ENCODE assay signal across 12 mouse cellular contexts in genomic region chr3:34656813-34657700, GRCm38 (mm10). TPM values are rescaled to one million over a fixed set of nuclear protein-coding genes. Genes with fewer than 3 reads are reported as not detected.
DNase-seq lines count a peak whose midpoint lies in the region; ATAC-seq and TF ChIP-seq lines count a peak whose summit lies in the region.
"Had no signal": no experiment of that assay in that cellular context is flagged by ENCODE, and none has a peak within 500 bp of the region (broad histone marks: within the 10 kb centered on the region; RNA-seq: fewer than 3 reads in every experiment).

No protein-coding gene starts in this region.

- H3K36me3 ChIP-seq in ES-E14 (ENCODE audit: control insufficient read depth, insufficient read depth, low read length, poor library complexity, severe bottlenecking) = peaks cover 30% of the 10 kb centered on the region
- no peaks in the 10 kb centered on the region for H3K36me3 ChIP-seq in embryonic facial prominence, embryonic 10.5 days (replicated peaks)
- H3K36me3 ChIP-seq in hindbrain, embryonic 12.5 days = no peaks in the 10 kb centered on the region
- no peaks in the 10 kb centered on the region for H3K36me3 ChIP-seq in neural tube, embryonic 11.5 days (ENCODE audit: control insufficient read depth, insufficient read depth, low read length)
- H3K36me3 ChIP-seq in liver, embryonic 11.5 days (ENCODE audit: control insufficient read depth, insufficient read depth, low read length) = no peaks in the 10 kb centered on the region
- no peaks in the 10 kb centered on the region for H3K36me3 ChIP-seq in kidney, embryonic 16.5 days (ENCODE audit: insufficient read depth, low read length)
- H3K36me3 ChIP-seq: intestine, embryonic 15.5 days had no signal

- peak overlapping the region; percentile 51 for H3K4me2 ChIP-seq in hindbrain, embryonic 12.5 days (replicated peaks)
- H3K4me2 ChIP-seq in neural tube, embryonic 11.5 days (ENCODE audit: low read depth) = peak overlapping the region; percentile 63
- no peak overlapping the region for H3K4me2 ChIP-seq in liver, embryonic 11.5 days
- no peak overlapping the region for H3K4me2 ChIP-seq in kidney, embryonic 16.5 days (replicated peaks; ENCODE audit: low read depth, low read length)
- H3K4me2 ChIP-seq: intestine, embryonic 15.5 days had no signal

- 11% methylated on average over 23 of the region's 23 CpGs for WGBS in embryonic facial prominence, embryonic 10.5 days
- WGBS in hindbrain, embryonic 12.5 days = 6% methylated on average over 23 of the region's 23 CpGs
- 4% methylated on average over 23 of the region's 23 CpGs for WGBS in neural tube, embryonic 11.5 days
- 8% methylated on average over 23 of the region's 23 CpGs for WGBS in liver, embryonic 11.5 days
- WGBS in kidney, embryonic 16.5 days = 3% methylated on average over 23 of the region's 23 CpGs

- no peak for ATAC-seq in hindbrain, embryonic 12.5 days (ENCODE audit: low FRiP score)
- ATAC-seq in neural tube, embryonic 11.5 days (ENCODE audit: insufficient read depth, low FRiP score, low TSS enrichment) = no peak
- ATAC-seq in liver, embryonic 11.5 days (replicated peaks; ENCODE audit: low FRiP score) = no peak
- no peak for ATAC-seq in kidney, embryonic 16.5 days (ENCODE audit: low FRiP score, low TSS enrichment)
- ATAC-seq: intestine, embryonic 15.5 days had no signal

- H3K27me3 ChIP-seq in embryonic facial prominence, embryonic 10.5 days (replicated peaks; ENCODE audit: low read depth, poor library complexity, severe bottlenecking) = peaks cover 95% of the 10 kb centered on the region
- H3K27me3 ChIP-seq in hindbrain, embryonic 12.5 days = peaks cover 36% of the 10 kb centered on the region
- peaks cover 33% of the 10 kb centered on the region for H3K27me3 ChIP-seq in neural tube, embryonic 11.5 days (ENCODE audit: control insufficient read depth, insufficient read depth, low read length)
- H3K27me3 ChIP-seq in liver, embryonic 11.5 days (replicated peaks; ENCODE audit: control insufficient read depth, insufficient read depth, low read length) = peaks cover 98% of the 10 kb centered on the region
- H3K27me3 ChIP-seq in kidney, embryonic 16.5 days (ENCODE audit: insufficient read depth, low read length) = peaks cover 96% of the 10 kb centered on the region
- H3K27me3 ChIP-seq: CH12.LX had no signal

- in situ Hi-C loops in ES-E14 (cut with MboI; ENCODE audit: low sequenced_read_pairs in 2 of 2, unreplicated experiment in 2 of 2) = loop anchor here (5.0 to 25.0 kb wide), 2 partner anchors 90 to 105 kb away; no protein-coding TSS in a partner anchor

- H3K9ac ChIP-seq in ES-E14 (ENCODE audit: insufficient read depth, low read depth, low read length, poor library complexity, severe bottlenecking) = peak overlapping the region; percentile 54; the same call in 1 of the 2 replicates
- H3K9ac ChIP-seq in hindbrain, embryonic 12.5 days = peak overlapping the region; percentile 55
- peak overlapping the region; percentile 70 for H3K9ac ChIP-seq in neural tube, embryonic 11.5 days (ENCODE audit: low read length)
- H3K9ac ChIP-seq in liver, embryonic 11.5 days (ENCODE audit: low read depth, low read length) = no peak overlapping the region
- H3K9ac ChIP-seq in kidney, embryonic 16.5 days (replicated peaks; ENCODE audit: low read length) = no peak overlapping the region
- H3K9ac ChIP-seq: intestine, embryonic 15.5 days; liver, embryonic 14.5 days had no signal

- H3K4me1 ChIP-seq in ES-E14 (ENCODE audit: control insufficient read depth in 2 of 2, insufficient read depth in 2 of 2, low read length in 2 of 2, poor library complexity in 1 of 2) = peaks cover 11 to 14% of the 10 kb centered on the region in 2 experiments
- H3K4me1 ChIP-seq in embryonic facial prominence, embryonic 10.5 days = peaks cover 45% of the 10 kb centered on the region
- H3K4me1 ChIP-seq in hindbrain, embryonic 12.5 days = peaks cover 42% of the 10 kb centered on the region
- peaks cover 27% of the 10 kb centered on the region for H3K4me1 ChIP-seq in neural tube, embryonic 11.5 days (ENCODE audit: control insufficient read depth, insufficient read depth, low read length)
- no peaks in the 10 kb centered on the region for H3K4me1 ChIP-seq in liver, embryonic 11.5 days (replicated peaks; ENCODE audit: control insufficient read depth, insufficient read depth, low read length)
- H3K4me1 ChIP-seq in kidney, embryonic 16.5 days (ENCODE audit: insufficient read depth, low read length) = no peaks in the 10 kb centered on the region
- H3K4me1 ChIP-seq: intestine, embryonic 15.5 days had no signal

- no peaks in the 10 kb centered on the region for H3K9me3 ChIP-seq in ES-E14 (ENCODE audit: control insufficient read depth, insufficient read depth, low read depth, low read length)
- H3K9me3 ChIP-seq in embryonic facial prominence, embryonic 10.5 days = no peaks in the 10 kb centered on the region
- no peaks in the 10 kb centered on the region for H3K9me3 ChIP-seq in hindbrain, embryonic 12.5 days (replicated peaks)
- H3K9me3 ChIP-seq in neural tube, embryonic 11.5 days (ENCODE audit: control insufficient read depth, low read length) = no peaks in the 10 kb centered on the region
- H3K9me3 ChIP-seq in liver, embryonic 11.5 days (ENCODE audit: control insufficient read depth, low read length) = no peaks in the 10 kb centered on the region
- no peaks in the 10 kb centered on the region for H3K9me3 ChIP-seq in kidney, embryonic 16.5 days (ENCODE audit: low read length)
- H3K9me3 ChIP-seq: intestine, embryonic 15.5 days had no signal

- H3K27ac ChIP-seq in ES-E14 (ENCODE audit: insufficient read depth, low read depth, low read length, poor library complexity, severe bottlenecking) = no peak overlapping the region; the same call in 1 of the 2 replicates
- H3K27ac ChIP-seq in embryonic facial prominence, embryonic 10.5 days (replicated peaks) = peak overlapping the region; percentile 93
- peak overlapping the region; percentile 62 for H3K27ac ChIP-seq in hindbrain, embryonic 12.5 days
- peak overlapping the region; percentile 58 for H3K27ac ChIP-seq in neural tube, embryonic 11.5 days (ENCODE audit: low read depth, low read length)
- H3K27ac ChIP-seq in liver, embryonic 11.5 days (ENCODE audit: low read depth, low read length) = no peak overlapping the region
- no peak overlapping the region for H3K27ac ChIP-seq in kidney, embryonic 16.5 days (ENCODE audit: low read length)
- H3K27ac ChIP-seq: intestine, embryonic 15.5 days; liver, embryonic 14.5 days had no signal

- H3K4me3 ChIP-seq in ES-E14 (ENCODE audit: insufficient read depth in 1 of 2, low read depth in 1 of 2, low read length in 2 of 2, poor library complexity in 1 of 2, severe bottlenecking in 1 of 2) = peak overlapping the region; percentile 31 to 52
- peak overlapping the region; percentile 72 for H3K4me3 ChIP-seq in embryonic facial prominence, embryonic 10.5 days
- H3K4me3 ChIP-seq in hindbrain, embryonic 12.5 days = peak overlapping the region; percentile 40
- H3K4me3 ChIP-seq in neural tube, embryonic 11.5 days (ENCODE audit: low read depth, low read length) = peak overlapping the region; percentile 84
- no peak overlapping the region for H3K4me3 ChIP-seq in liver, embryonic 11.5 days (ENCODE audit: low read depth, low read length)
- no peak overlapping the region for H3K4me3 ChIP-seq in kidney, embryonic 16.5 days (ENCODE audit: low read length)
- H3K4me3 ChIP-seq: intestine, embryonic 15.5 days had no signal

- no peak for DNase-seq in ES-E14 (ENCODE audit: low read depth, low spot score)
- DNase-seq in embryonic facial prominence, embryonic 10.5 days (ENCODE audit: low spot score) = peak; percentile 35
- DNase-seq in neural tube, embryonic 11.5 days (ENCODE audit: low spot score) = peak; percentile 50
- DNase-seq in liver, embryonic 11.5 days (ENCODE audit: low spot score) = no peak
- no peak for DNase-seq in frontal cortex, postnatal 10 days (ENCODE audit: low spot score in 2 of 2)
- DNase-seq: retina, postnatal 1 day had no signal

TF ChIP-seq in ES-E14, 5 proteins besides CTCF, POLR2A, EP300 and RAD21:
- TF ChIP-seq CHD2 (IDR thresholded peaks at IDR 0.05; ENCODE audit: low read depth, low read length) = no peak
- TF ChIP-seq ZNF384 (IDR thresholded peaks at IDR 0.05; ENCODE audit: low read depth, low read length) = no peak
- no peak for TF ChIP-seq MAFK (IDR thresholded peaks at IDR 0.05; ENCODE audit: insufficient read depth, low read depth, low read length)
- TF ChIP-seq HCFC1 (IDR thresholded peaks at IDR 0.05; ENCODE audit: borderline replicate concordance, insufficient read depth, low read length) = no peak
- TF ChIP-seq ZC3H11A (IDR thresholded peaks at IDR 0.05; ENCODE audit: borderline replicate concordance, low read depth, low read length) = no peak

RNA-seq across cellular contexts. Expression of gene Sox2, which starts 6.9 kb away (rescaled TPM):
- 175 and 179 TPM in 2 replicates for total RNA-seq in ES-E14 (2012; rRNA removed)
- polyA plus RNA-seq in embryonic facial prominence, embryonic 10.5 days (2016; fragmentation: Nextera tagmentation; extraction: Ambion mirVana) = 12.2 and 16.1 TPM in 2 replicates
- polyA plus RNA-seq in hindbrain, embryonic 12.5 days (2016; fragmentation: Nextera tagmentation; extraction: Ambion mirVana) = 37.3 and 39.5 TPM in 2 replicates
- 32.5 and 36.8 TPM in 2 replicates for polyA plus RNA-seq in neural tube, embryonic 11.5 days (2014; fragmentation: Nextera tagmentation; extraction: Ambion mirVana)
- polyA plus RNA-seq in liver, embryonic 11.5 days (2014; fragmentation: Nextera tagmentation; extraction: Ambion mirVana) = 0.48 and 0.55 TPM in 2 replicates
- polyA plus RNA-seq in kidney, embryonic 16.5 days (2015; fragmentation: Nextera tagmentation; extraction: Ambion mirVana) = not detected in 2 replicates
- total RNA-seq: CH12.LX; megakaryocyte-erythroid progenitor cell, adult 5-6 weeks had no signal

Comparison
In these comparisons a context has a peak if more than half of its experiments do, and no peak if none do; other contexts are left out.
1. DNase-seq: peak in embryonic facial prominence, embryonic 10.5 days (single experiment) and neural tube, embryonic 11.5 days (single experiment); none in ES-E14 (single experiment), liver, embryonic 11.5 days (single experiment) and frontal cortex, postnatal 10 days (0 of 2).
2. H3K27ac ChIP-seq: peak in embryonic facial prominence, embryonic 10.5 days (single experiment), hindbrain, embryonic 12.5 days (single experiment) and neural tube, embryonic 11.5 days (single experiment); none in ES-E14 (single experiment), liver, embryonic 11.5 days (single experiment) and kidney, embryonic 16.5 days (single experiment).
3. H3K4me3 ChIP-seq: peak in ES-E14 (2 of 2), embryonic facial prominence, embryonic 10.5 days (single experiment), hindbrain, embryonic 12.5 days (single experiment) and neural tube, embryonic 11.5 days (single experiment); none in liver, embryonic 11.5 days (single experiment) and kidney, embryonic 16.5 days (single experiment).
4. H3K9ac ChIP-seq: peak in ES-E14 (single experiment), hindbrain, embryonic 12.5 days (single experiment) and neural tube, embryonic 11.5 days (single experiment); none in liver, embryonic 11.5 days (single experiment) and kidney, embryonic 16.5 days (single experiment).
5. H3K4me2 ChIP-seq: peak in hindbrain, embryonic 12.5 days (single experiment) and neural tube, embryonic 11.5 days (single experiment); none in liver, embryonic 11.5 days (single experiment) and kidney, embryonic 16.5 days (single experiment).